Mouse (Mus musculus) C2C12 (cell line): ENCODE data around the gene Nfxl1. TPM values are rescaled to one million over a fixed set of nuclear protein-coding genes. Genes with fewer than 3 reads are reported as not detected.

ENCODE experiments used
- H3K27me3 ChIP-seq: one replicate; pipeline ENCODE4 v1.6.1; 2011; ENCODE audit not compliant: control insufficient read depth, insufficient read depth, insufficient read length
- H3K36me3 ChIP-seq: one replicate; pipeline ENCODE4 v1.6.1; 2011; ENCODE audit not compliant: control insufficient read depth, insufficient read depth
- H3K4me3 ChIP-seq: one replicate; pipeline ENCODE4 v1.5.1; 2011; ENCODE audit warnings: mild to moderate bottlenecking, control low read depth; ENCODE audit not compliant: poor library complexity, insufficient read depth, severe bottlenecking
- H3K79me2 ChIP-seq: one replicate; pipeline ENCODE4 v1.6.1; 2011; ENCODE audit not compliant: control insufficient read depth, insufficient read depth
- H3K79me3 ChIP-seq: one replicate; pipeline ENCODE4 v1.6.1; 2011; ENCODE audit warnings: low read depth, control low read depth
- H3ac ChIP-seq: one replicate; pipeline ENCODE3; 2011; ENCODE audit warnings: low read depth; ENCODE audit not compliant: control insufficient read depth, insufficient read length
- CEBPB ChIP-seq: IDR thresholded peaks from one replicate; pipeline ENCODE4 v1.6.1; 2011; ENCODE audit warnings: low read depth, mild to moderate bottlenecking, control low read depth, moderate library complexity
- CTCF ChIP-seq: IDR thresholded peaks from one replicate; pipeline ENCODE4 v1.5.1; 2011; ENCODE audit not compliant: control insufficient read depth, insufficient read depth, insufficient read length
- FOSL1 ChIP-seq: IDR thresholded peaks from one replicate; pipeline ENCODE4 v1.8.0; 2011; ENCODE audit warnings: mild to moderate bottlenecking, low read length; ENCODE audit not compliant: poor library complexity, insufficient read depth, severe bottlenecking
- MAX ChIP-seq: IDR thresholded peaks from one replicate; pipeline ENCODE4 v1.6.1; 2011; ENCODE audit warnings: mild to moderate bottlenecking, control low read depth
- MYOD1 ChIP-seq: IDR thresholded peaks from one replicate; pipeline ENCODE4 v1.6.1; 2011; ENCODE audit warnings: low read depth; ENCODE audit not compliant: control insufficient read depth, insufficient read length
- MYOG ChIP-seq: IDR thresholded peaks from one replicate; pipeline ENCODE4 v1.6.1; 2011; ENCODE audit not compliant: control insufficient read depth, insufficient read length; ENCODE audit errors: extremely low read depth
- USF1 ChIP-seq: IDR thresholded peaks from one replicate; pipeline ENCODE4 v1.6.1; 2011; ENCODE audit warnings: low read depth, mild to moderate bottlenecking, control low read depth, moderate library complexity
- polyA plus RNA-seq: library from polyadenylated mRNA; unstranded; fragments of >200 nt; fragmentation: generic; extraction: Trizol; gene quantifications from one replicate; pipeline ENCODE4 v1.2.1, GENCODE M21; 2012; ENCODE audit warnings: missing spikeins

Nfxl1 gene
- polyA plus RNA-seq, 1 experiment, result 7.0 TPM

- H3K4me3 ChIP-seq, result no peak overlapping the region
Measured at GRCm38 (mm10) chr5:72472317-72473009, 87.0 kb downstream of the Nfxl1 start.

DNA sequence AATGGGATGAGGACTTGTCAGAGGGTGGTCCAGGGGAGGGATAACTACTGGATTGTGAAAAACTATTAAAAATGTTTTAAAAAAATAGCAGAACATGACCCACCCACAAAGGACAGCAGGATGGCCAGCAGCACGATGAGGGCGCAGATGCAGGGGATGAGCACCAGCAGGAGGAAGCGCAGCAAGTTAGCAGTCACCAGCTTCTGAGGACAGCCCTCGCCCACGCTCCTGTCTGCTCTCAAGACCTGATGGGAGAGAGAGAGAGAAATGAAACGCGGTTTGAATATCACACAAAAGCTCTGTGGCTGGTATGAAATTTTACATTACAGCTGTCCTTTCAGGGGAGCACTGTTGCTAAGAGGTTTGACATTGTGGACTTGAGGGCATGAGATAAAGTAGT lies 87.7 kb downstream of the Nfxl1 start:
- no peak overlapping the region for H3ac ChIP-seq
- no peaks in the 10 kb centered on the region for H3K79me2 ChIP-seq
- no peaks in the 10 kb centered on the region for H3K79me3 ChIP-seq
- no peak overlapping the region for H3K4me3 ChIP-seq
- TF ChIP-seq CTCF, result no peak
- no peak for TF ChIP-seq MYOD1
- TF ChIP-seq MYOG, result no peak
- no peak for TF ChIP-seq FOSL1
- no peak for TF ChIP-seq CEBPB
- no peak for TF ChIP-seq MAX
- no peak for TF ChIP-seq USF1
- no peaks in the 10 kb centered on the region for H3K36me3 ChIP-seq
- no peaks in the 10 kb centered on the region for H3K27me3 ChIP-seq

More at GRCm38 (mm10) chr5:72472317-72473009, 87.0 kb downstream of the Nfxl1 start:
- H3K36me3 ChIP-seq, result no peaks in the 10 kb centered on the region
- no peak for TF ChIP-seq MAX
- TF ChIP-seq CTCF, result no peak
- no peak for TF ChIP-seq MYOD1
- no peak for TF ChIP-seq MYOG
- TF ChIP-seq FOSL1, result no peak
- TF ChIP-seq CEBPB, result no peak
- TF ChIP-seq USF1, result no peak
- H3K79me3 ChIP-seq, result no peaks in the 10 kb centered on the region
- H3K27me3 ChIP-seq, result no peaks in the 10 kb centered on the region
- H3ac ChIP-seq, result no peak overlapping the region
- no peaks in the 10 kb centered on the region for H3K79me2 ChIP-seq

GRCm38 (mm10) chr5:72464932-72465331 lies 94.6 kb downstream of the Nfxl1 start:
- no peaks in the 10 kb centered on the region for H3K79me2 ChIP-seq
- H3K36me3 ChIP-seq, result no peaks in the 10 kb centered on the region
- no peak overlapping the region for H3ac ChIP-seq
- H3K4me3 ChIP-seq, result no peak overlapping the region
- no peaks in the 10 kb centered on the region for H3K79me3 ChIP-seq
- TF ChIP-seq USF1 (no peak), CTCF (no peak), MYOD1 (no peak), MAX (no peak), CEBPB (no peak)
- H3K27me3 ChIP-seq, result no peaks in the 10 kb centered on the region

Other genes with a start within 250 kb of the Nfxl1 start
- 0.02 TPM for gene Corin, start 55.2 kb downstream of the Nfxl1 start, polyA plus RNA-seq
- not detected for gene Zar1, start 21.6 kb upstream of the Nfxl1 start, polyA plus RNA-seq
- gene Gm5868, start 27.9 kb upstream of the Nfxl1 start, polyA plus RNA-seq, result not detected
- not detected for gene Cnga1, start 84.6 kb upstream of the Nfxl1 start, polyA plus RNA-seq
- gene Nipal1, start 88.1 kb upstream of the Nfxl1 start, polyA plus RNA-seq, result 0.50 TPM
- 0.04 TPM for gene Txk, start 193.1 kb upstream of the Nfxl1 start, polyA plus RNA-seq